8 mouse cellular contexts compared by ENCODE assay signal in the genomic region with DNA sequence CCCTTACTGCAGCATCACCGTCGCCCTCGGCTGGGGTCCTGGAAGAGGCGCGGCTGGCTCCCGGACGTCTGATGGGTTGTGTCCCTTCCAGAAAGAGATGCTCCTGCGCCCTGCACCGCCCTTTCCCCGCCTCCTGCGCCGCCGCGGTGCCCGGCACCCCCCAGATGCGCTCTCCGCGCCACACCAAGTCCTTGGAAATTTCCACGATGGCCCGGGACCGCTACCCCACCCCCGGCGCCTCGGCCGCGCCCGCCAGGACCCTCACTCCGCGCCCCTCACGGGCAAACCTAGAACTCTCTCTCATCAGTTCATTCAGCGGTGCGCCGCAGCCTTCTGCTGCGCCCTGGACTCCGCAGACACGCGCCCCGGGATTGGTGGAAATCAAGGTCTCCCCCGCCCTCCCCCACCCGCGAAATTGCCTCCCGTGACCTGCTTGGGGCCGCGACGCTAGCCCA. TPM values are rescaled to one million over a fixed set of nuclear protein-coding genes. Genes with fewer than 3 reads are reported as not detected.
DNase-seq lines count a peak whose midpoint lies in the region; ATAC-seq and TF ChIP-seq lines count a peak whose summit lies in the region.

Gene St8sia1, minus strand, starts transcription at position 377 of the 455 bp plus-strand sequence.

- WGBS in stomach, embryonic 14.5 days, result under 1% methylated on average over 45 of the region's 45 CpGs

- H3K9me3 ChIP-seq in ES-E14 (ENCODE audit: control insufficient read depth, insufficient read depth, low read depth, low read length), result no peaks in the 10 kb centered on the region
- no peaks in the 10 kb centered on the region for H3K9me3 ChIP-seq in stomach, embryonic 14.5 days (ENCODE audit: control insufficient read depth, low read depth, low read length)

- peak within 1 kb of the TSS; percentile 97 for H3K4me2 ChIP-seq in stomach, embryonic 14.5 days (replicated peaks; ENCODE audit: low read depth, low read length)

- H3K4me3 ChIP-seq in ES-E14 (ENCODE audit: insufficient read depth in 1 of 2, low read depth in 1 of 2, low read length in 2 of 2, poor library complexity in 1 of 2, severe bottlenecking in 1 of 2), result peak within 1 kb of the TSS; percentile 67 to 74
- H3K4me3 ChIP-seq in stomach, embryonic 14.5 days (ENCODE audit: low read depth, low read length), result peak within 1 kb of the TSS; percentile 57

- no peaks in the 10 kb centered on the region for H3K36me3 ChIP-seq in ES-E14 (ENCODE audit: control insufficient read depth, insufficient read depth, low read length, poor library complexity, severe bottlenecking)
- no peaks in the 10 kb centered on the region for H3K36me3 ChIP-seq in stomach, embryonic 14.5 days (ENCODE audit: control insufficient read depth, insufficient read depth, low read length)

- in situ Hi-C loops in ES-E14 (cut with MboI; ENCODE audit: low sequenced_read_pairs in 2 of 2, unreplicated experiment in 2 of 2), result no loop called here

- 0 out of 2 replicates have a peak, but pooled peaks cover 3% of the 10 kb centered on the region for H3K27me3 ChIP-seq in stomach, embryonic 14.5 days (ENCODE audit: control insufficient read depth, insufficient read depth, low read length)

- intact Hi-C loops in heart, postnatal 14 days (cut with DNase I), result loop anchor here (2.0 to 10.0 kb wide), 3 partner anchors 89 to 185 kb away; no protein-coding TSS in a partner anchor

- peak; percentile 63 for DNase-seq in CD4-positive, CD25-positive, alpha-beta regulatory T cell, adult 2 months (ENCODE audit: low read depth, low spot score)
- DNase-seq in ES-E14 (ENCODE audit: low read depth, low spot score), result no peak
- peak; percentile 73 for DNase-seq in embryo, embryonic 11 days
- peak; percentile 6 to 9 for DNase-seq in heart, postnatal 14 days
- peak; percentile 62 to 74 for DNase-seq in layer of hippocampus, postnatal 10 days (ENCODE audit: low spot score in 2 of 2)
- DNase-seq in spleen, postnatal 4 days (ENCODE audit: low spot score in 2 of 2), result no peak

- 0 out of 4 replicates have a peak, but pooled peaks cover 2 to 3% of the 10 kb centered on the region in 2 experiments for H3K4me1 ChIP-seq in ES-E14 (ENCODE audit: control insufficient read depth in 2 of 2, insufficient read depth in 2 of 2, low read length in 2 of 2, poor library complexity in 1 of 2)
- H3K4me1 ChIP-seq in stomach, embryonic 14.5 days (ENCODE audit: control insufficient read depth, insufficient read depth, low read length), result no peaks in the 10 kb centered on the region

- peak within 1 kb of the TSS; percentile 68 for H3K9ac ChIP-seq in ES-E14 (ENCODE audit: insufficient read depth, low read depth, low read length, poor library complexity, severe bottlenecking)
- H3K9ac ChIP-seq in stomach, embryonic 14.5 days (replicated peaks; ENCODE audit: low read depth, low read length), result peak within 1 kb of the TSS; percentile 40; the same call in 1 of the 2 replicates

- 0 out of 2 replicates have a peak, but pooled peaks have one; percentile 9 for ATAC-seq in megakaryocyte, adult 5-6 weeks (ENCODE audit: poor library complexity, severe bottlenecking)
- peak; percentile 66 for ATAC-seq in stomach, embryonic 14.5 days (ENCODE audit: insufficient number of reproducible peaks, insufficient read depth, low FRiP score, low read depth)

- peak within 1 kb of the TSS; percentile 42; the same call in 1 of the 2 replicates for H3K27ac ChIP-seq in ES-E14 (ENCODE audit: insufficient read depth, low read depth, low read length, poor library complexity, severe bottlenecking)
- H3K27ac ChIP-seq in stomach, embryonic 14.5 days (ENCODE audit: low read length), result peak within 1 kb of the TSS; percentile 67

TF ChIP-seq in ES-E14, 5 proteins besides CTCF, POLR2A, EP300 and RAD21:
- no peak for TF ChIP-seq ZNF384 (IDR thresholded peaks at IDR 0.05; ENCODE audit: low read depth, low read length)
- TF ChIP-seq CHD2 (IDR thresholded peaks at IDR 0.05; ENCODE audit: low read depth, low read length), result no peak
- TF ChIP-seq ZC3H11A (IDR thresholded peaks at IDR 0.05; ENCODE audit: borderline replicate concordance, low read depth, low read length), result no peak
- no peak for TF ChIP-seq HCFC1 (IDR thresholded peaks at IDR 0.05; ENCODE audit: borderline replicate concordance, insufficient read depth, low read length)
- TF ChIP-seq MAFK (IDR thresholded peaks at IDR 0.05; ENCODE audit: insufficient read depth, low read depth, low read length), result no peak

RNA-seq across cellular contexts. Expression of gene St8sia1, which starts in this region (rescaled TPM):
- total RNA-seq in ES-E14 (2012; rRNA removed), result 8.2 and 10.1 TPM in 2 replicates
- 1 to 10 TPM in 1 of 2 experiments, under 1 TPM in 1; 0.38 to 1.7 TPM for total RNA-seq in heart, postnatal 14 days (2021)
- total RNA-seq in layer of hippocampus, postnatal 10 days (2021), result 10 to 100 TPM; 33.8 to 36.2 TPM
- total RNA-seq in megakaryocyte, adult 5-6 weeks (2015), result 1.3 and 1.4 TPM in 2 replicates
- 0.48 and 0.85 TPM in 2 replicates for total RNA-seq in megakaryocyte, adult 5-6 weeks (2017)
- polyA plus RNA-seq in stomach, embryonic 14.5 days (2014; fragmentation: Nextera tagmentation; extraction: Ambion mirVana), result 0.90 and 1.1 TPM in 2 replicates

Comparison
In these comparisons a context has a peak if more than half of its experiments do, and no peak if none do; other contexts are left out.
1. DNase-seq: peak in CD4-positive, CD25-positive, alpha-beta regulatory T cell, adult 2 months (single experiment), embryo, embryonic 11 days (single experiment), heart, postnatal 14 days (2 of 2) and layer of hippocampus, postnatal 10 days (2 of 2); none in ES-E14 (single experiment) and spleen, postnatal 4 days (0 of 2).